In genomic region chr2:131174700-131175099, GRCm38 (mm10) we compare ENCODE assay signal across 8 mouse cellular contexts. TPM values are rescaled to one million over a fixed set of nuclear protein-coding genes. Genes with fewer than 3 reads are reported as not detected.
A peak's percentile ranks its signal among the peaks of the same experiment; 100 is the strongest.
DNase-seq lines count a peak whose midpoint lies in the region; ATAC-seq and TF ChIP-seq lines count a peak whose summit lies in the region.

No protein-coding gene starts in this region.

- no peaks in the 10 kb centered on the region for H3K36me3 ChIP-seq in heart, adult 2 months (ENCODE audit: control insufficient read depth, insufficient read depth, low read length)
- peaks cover 14% of the 10 kb centered on the region for H3K36me3 ChIP-seq in limb, embryonic 15.5 days
- H3K36me3 ChIP-seq in midbrain, postnatal 0 days (ENCODE audit: insufficient read depth, low read length) = no peaks in the 10 kb centered on the region; the same call in 1 of the 2 replicates
- 0 out of 2 replicates have a peak, but pooled peaks cover 2% of the 10 kb centered on the region for H3K36me3 ChIP-seq in stomach, postnatal 0 days (ENCODE audit: control insufficient read depth, insufficient read depth, low read length)

- peak; percentile 63 for DNase-seq in A20 (ENCODE audit: low read depth, low spot score)
- DNase-seq in ZHBTc4 (ENCODE audit: low read depth, low spot score) = peak; percentile 86
- DNase-seq in embryo, embryonic 11 days = peak; percentile 92
- DNase-seq in heart, adult 2 months = peak; percentile 56 to 67
- DNase-seq in kidney, adult 8-10 months = peak; percentile 69 to 76
- peak; percentile 91 for DNase-seq in midbrain, postnatal 0 days (ENCODE audit: low spot score)
- peak; percentile 66 for DNase-seq in stomach, postnatal 0 days (ENCODE audit: low spot score)

- TF ChIP-seq EP300 in heart, adult 2 months (IDR thresholded peaks at IDR 0.05; ENCODE audit: insufficient read depth, low read depth, low read length) = no peak
- TF ChIP-seq EP300 in stomach, postnatal 0 days (optimal IDR thresholded peaks at IDR 0.05) = no peak

- TF ChIP-seq POLR2A in heart, adult 2 months (IDR thresholded peaks at IDR 0.05; ENCODE audit: insufficient read depth, low read depth, low read length) = peak; percentile 67

- H3K79me2 ChIP-seq in heart, adult 2 months (replicated peaks; ENCODE audit: control insufficient read depth, insufficient read depth, low read length) = peaks cover 8% of the 10 kb centered on the region

- H3K4me3 ChIP-seq in heart, adult 2 months = peak overlapping the region; percentile 45
- peak overlapping the region; percentile 39 for H3K4me3 ChIP-seq in limb, embryonic 15.5 days
- peak overlapping the region; percentile 46 for H3K4me3 ChIP-seq in midbrain, postnatal 0 days (ENCODE audit: low read depth, low read length)
- H3K4me3 ChIP-seq in stomach, postnatal 0 days (ENCODE audit: low read depth, low read length) = peak overlapping the region; percentile 36

- H3K27me3 ChIP-seq in heart, adult 2 months (ENCODE audit: control insufficient read depth, insufficient read depth, low read length) = no peaks in the 10 kb centered on the region
- peaks cover 41% of the 10 kb centered on the region for H3K27me3 ChIP-seq in limb, embryonic 15.5 days
- H3K27me3 ChIP-seq in midbrain, postnatal 0 days (ENCODE audit: insufficient read depth, low read length) = peaks cover 11% of the 10 kb centered on the region
- H3K27me3 ChIP-seq in stomach, postnatal 0 days (ENCODE audit: control insufficient read depth, insufficient read depth, low read length) = no peaks in the 10 kb centered on the region

- H3K9ac ChIP-seq in heart, adult 2 months (ENCODE audit: low read depth, low read length) = no peak overlapping the region
- H3K9ac ChIP-seq in limb, embryonic 15.5 days = no peak overlapping the region; the same call in 1 of the 2 replicates
- peak overlapping the region; percentile 46; the same call in 1 of the 2 replicates for H3K9ac ChIP-seq in midbrain, postnatal 0 days (replicated peaks; ENCODE audit: low read length, poor library complexity, severe bottlenecking)
- 0 out of 2 replicates have a peak overlapping the region, but pooled peaks have one; percentile 38 for H3K9ac ChIP-seq in stomach, postnatal 0 days (ENCODE audit: low read length)

- H3K4me2 ChIP-seq in limb, embryonic 15.5 days = peak overlapping the region; percentile 83
- H3K4me2 ChIP-seq in midbrain, postnatal 0 days (ENCODE audit: low read depth, low read length, poor library complexity, severe bottlenecking) = peak overlapping the region; percentile 96
- H3K4me2 ChIP-seq in stomach, postnatal 0 days (replicated peaks; ENCODE audit: low read depth) = peak overlapping the region; percentile 77

- H3K27ac ChIP-seq in heart, adult 2 months = no peak overlapping the region
- no peak overlapping the region for H3K27ac ChIP-seq in limb, embryonic 15.5 days
- H3K27ac ChIP-seq in midbrain, postnatal 0 days (ENCODE audit: low read depth, low read length) = no peak overlapping the region
- H3K27ac ChIP-seq in stomach, postnatal 0 days (replicated peaks) = no peak overlapping the region

- H3K4me1 ChIP-seq in heart, adult 2 months (ENCODE audit: control insufficient read depth, insufficient read depth, low read length) = peaks cover 11% of the 10 kb centered on the region
- H3K4me1 ChIP-seq in limb, embryonic 15.5 days = peaks cover 58% of the 10 kb centered on the region
- H3K4me1 ChIP-seq in midbrain, postnatal 0 days (ENCODE audit: insufficient read depth, low read length) = peaks cover 34% of the 10 kb centered on the region
- H3K4me1 ChIP-seq in stomach, postnatal 0 days (replicated peaks; ENCODE audit: control insufficient read depth, insufficient read depth) = peaks cover 23% of the 10 kb centered on the region

- H3K9me3 ChIP-seq in limb, embryonic 15.5 days = no peaks in the 10 kb centered on the region
- no peaks in the 10 kb centered on the region for H3K9me3 ChIP-seq in midbrain, postnatal 0 days (ENCODE audit: low read length)
- H3K9me3 ChIP-seq in stomach, postnatal 0 days (ENCODE audit: control insufficient read depth, low read length) = no peaks in the 10 kb centered on the region

- TF ChIP-seq CTCF in heart, adult 2 months (IDR thresholded peaks at IDR 0.05) = no peak
- TF ChIP-seq CTCF in midbrain, postnatal 0 days (IDR thresholded peaks at IDR 0.05) = no peak
- TF ChIP-seq CTCF in stomach, postnatal 0 days (IDR thresholded peaks at IDR 0.05; ENCODE audit: low read depth) = no peak

- 7% methylated on average over 11 of the region's 11 CpGs for whole genome bisulfite sequencing in heart, adult 2 months
- 8% methylated on average over 11 of the region's 11 CpGs for WGBS in limb, embryonic 15.5 days
- WGBS in midbrain, postnatal 0 days = 5% methylated on average over 11 of the region's 11 CpGs
- WGBS in stomach, postnatal 0 days = 4% methylated on average over 11 of the region's 11 CpGs

- ATAC-seq in limb, embryonic 15.5 days (ENCODE audit: insufficient number of reproducible peaks, low FRiP score, low TSS enrichment, low read depth) = no peak
- 0 out of 2 replicates have a peak, but pooled peaks have one; percentile 10 for ATAC-seq in midbrain, postnatal 0 days (ENCODE audit: low FRiP score)
- ATAC-seq in stomach, postnatal 0 days (ENCODE audit: low FRiP score, low TSS enrichment) = no peak; the same call in 1 of the 2 replicates

- intact Hi-C loops in heart, adult 2 months (cut with DNase I) = loop anchor here (10.0 kb wide), 1 partner anchor 340 kb away; no protein-coding TSS in a partner anchor

RNA-seq across cellular contexts. Expression of gene Cenpb, which starts 5.2 kb away (rescaled TPM):
- total RNA-seq in heart, adult 2 months (2021) = 10 to 100 TPM; 71.9 to 92.6 TPM
- 57.1 and 58.5 TPM in 2 replicates for polyA plus RNA-seq in heart, adult 2 months (2012; rRNA removed)
- 9.6 and 12.0 TPM in 2 replicates for polyA plus RNA-seq in limb, embryonic 15.5 days (2015; fragmentation: Nextera tagmentation; extraction: Ambion mirVana)
- 98.2 and 103 TPM in 2 replicates for total RNA-seq in midbrain, postnatal 0 days (2014; rRNA removed)
- 11.7 and 13.1 TPM in 2 replicates for polyA plus RNA-seq in midbrain, postnatal 0 days (2015; fragmentation: Nextera tagmentation; extraction: Ambion mirVana)
- 12.2 and 13.9 TPM in 2 replicates for polyA plus RNA-seq in stomach, postnatal 0 days (2015; fragmentation: Nextera tagmentation; extraction: Ambion mirVana)

RNA-seq across cellular contexts. Expression of gene Cdc25b, which starts 12.0 kb away (rescaled TPM):
- total RNA-seq in heart, adult 2 months (2021) = 10 to 100 TPM in 1 of 2 experiments, 1 to 10 TPM in 1; 4.3 to 10.3 TPM
- 9.8 and 12.5 TPM in 2 replicates for polyA plus RNA-seq in heart, adult 2 months (2012; rRNA removed)
- 51.2 and 51.3 TPM in 2 replicates for polyA plus RNA-seq in limb, embryonic 15.5 days (2015; fragmentation: Nextera tagmentation; extraction: Ambion mirVana)
- total RNA-seq in midbrain, postnatal 0 days (2014; rRNA removed) = 10.0 and 13.1 TPM in 2 replicates
- polyA plus RNA-seq in midbrain, postnatal 0 days (2015; fragmentation: Nextera tagmentation; extraction: Ambion mirVana) = 14.0 and 15.1 TPM in 2 replicates
- 38.7 and 39.5 TPM in 2 replicates for polyA plus RNA-seq in stomach, postnatal 0 days (2015; fragmentation: Nextera tagmentation; extraction: Ambion mirVana)

RNA-seq across cellular contexts. Expression of gene Spef1, which starts 12.4 kb away (rescaled TPM):
- total RNA-seq in heart, adult 2 months (2021) = 1 to 10 TPM; 4.4 to 5.2 TPM
- polyA plus RNA-seq in heart, adult 2 months (2012; rRNA removed) = 3.3 and 4.0 TPM in 2 replicates
- 5.3 and 6.1 TPM in 2 replicates for polyA plus RNA-seq in limb, embryonic 15.5 days (2015; fragmentation: Nextera tagmentation; extraction: Ambion mirVana)
- total RNA-seq in midbrain, postnatal 0 days (2014; rRNA removed) = 19.3 and 27.5 TPM in 2 replicates
- 9.5 and 10.2 TPM in 2 replicates for polyA plus RNA-seq in midbrain, postnatal 0 days (2015; fragmentation: Nextera tagmentation; extraction: Ambion mirVana)
- 2.5 and 2.9 TPM in 2 replicates for polyA plus RNA-seq in stomach, postnatal 0 days (2015; fragmentation: Nextera tagmentation; extraction: Ambion mirVana)

RNA-seq across cellular contexts. Expression of gene 1700037H04Rik, which starts 14.8 kb away (rescaled TPM):
- 10 to 100 TPM in 1 of 2 experiments, 1 to 10 TPM in 1; 9.8 to 11.3 TPM for total RNA-seq in heart, adult 2 months (2021)
- polyA plus RNA-seq in heart, adult 2 months (2012; rRNA removed) = 33.6 and 48.9 TPM in 2 replicates
- polyA plus RNA-seq in limb, embryonic 15.5 days (2015; fragmentation: Nextera tagmentation; extraction: Ambion mirVana) = 53.6 and 56.0 TPM in 2 replicates
- 44.8 and 89.5 TPM in 2 replicates for total RNA-seq in midbrain, postnatal 0 days (2014; rRNA removed)
- 59.1 and 60.4 TPM in 2 replicates for polyA plus RNA-seq in midbrain, postnatal 0 days (2015; fragmentation: Nextera tagmentation; extraction: Ambion mirVana)
- polyA plus RNA-seq in stomach, postnatal 0 days (2015; fragmentation: Nextera tagmentation; extraction: Ambion mirVana) = 42.6 and 43.6 TPM in 2 replicates

RNA-seq across cellular contexts. Expression of gene Ap5s1, which starts 32.2 kb away (rescaled TPM):
- 10 to 100 TPM; 33.1 to 41.7 TPM for total RNA-seq in heart, adult 2 months (2021)
- 71.4 and 121 TPM in 2 replicates for polyA plus RNA-seq in heart, adult 2 months (2012; rRNA removed)
- 26.7 and 27.8 TPM in 2 replicates for polyA plus RNA-seq in limb, embryonic 15.5 days (2015; fragmentation: Nextera tagmentation; extraction: Ambion mirVana)
- total RNA-seq in midbrain, postnatal 0 days (2014; rRNA removed) = 36.5 and 40.1 TPM in 2 replicates
- 35.5 and 36.7 TPM in 2 replicates for polyA plus RNA-seq in midbrain, postnatal 0 days (2015; fragmentation: Nextera tagmentation; extraction: Ambion mirVana)
- polyA plus RNA-seq in stomach, postnatal 0 days (2015; fragmentation: Nextera tagmentation; extraction: Ambion mirVana) = 22.0 and 24.6 TPM in 2 replicates

Comparison
In these comparisons a context has a peak if more than half of its experiments do, and no peak if none do; other contexts are left out.
1. H3K9ac ChIP-seq: peak in midbrain, postnatal 0 days (single experiment) and stomach, postnatal 0 days (single experiment); none in heart, adult 2 months (single experiment) and limb, embryonic 15.5 days (single experiment).
2. Peak in every context shown above with its lines, with median percentiles within 50 percentile points of each other: DNase-seq, H3K4me3 ChIP-seq and H3K4me2 ChIP-seq.